Mouse (Mus musculus) testis, adult 2 months (tissue): ENCODE measurements around the gene Mrpl10.

Experiments used
- CTCF ChIP-seq: fragments of 200-500 bp; IDR thresholded peaks from 2 replicates; pipeline ENCODE4 v1.5.1; 2012; ENCODE audit warnings: low read depth, mild to moderate bottlenecking, inconsistent platforms, low read length, moderate library complexity; ENCODE audit not compliant: control insufficient read depth, insufficient read depth, insufficient replicate concordance
- POLR2A ChIP-seq: fragments of 200-500 bp; IDR thresholded peaks from 2 replicates; pipeline ENCODE4 v1.6.1; 2012; ENCODE audit warnings: low read depth, mild to moderate bottlenecking, inconsistent platforms, low read length, moderate library complexity; ENCODE audit not compliant: control insufficient read depth

- no peak for TF ChIP-seq POLR2A
- no peak for TF ChIP-seq CTCF
Measured at GRCm38 (mm10) chr11:97021121-97021765, 20.1 kb upstream of the Mrpl10 start.
